Mouse (Mus musculus) liver, embryonic 15.5 days (tissue): Measurements from ENCODE around the gene Gtf2e1. TPM values are rescaled to one million over a fixed set of nuclear protein-coding genes. Genes with fewer than 3 reads are reported as not detected.

ENCODE experiments used
- ATAC-seq: fragments of 200-750 bp; cut with Nextera tagmentation; 2 replicates; pipeline ENCODE4 v1.8.0; 2017; ENCODE audit warnings: moderate number of reproducible peaks, mild to moderate bottlenecking, moderate library complexity; ENCODE audit not compliant: insufficient read depth
- H3K27ac ChIP-seq: fragments of 300-500 bp; sonication (generic); replicated peaks from 2 replicates; pipeline ENCODE4 v1.5.1; 2015; ENCODE audit warnings: mild to moderate bottlenecking, inconsistent platforms
- H3K27me3 ChIP-seq: fragments of 300-500 bp; sonication (generic); 2 replicates; pipeline ENCODE4 v1.6.1; 2015; ENCODE audit warnings: mild to moderate bottlenecking, inconsistent platforms
- H3K36me3 ChIP-seq: fragments of 300-500 bp; sonication (generic); replicated peaks from 2 replicates; pipeline ENCODE4 v1.6.1; 2015; ENCODE audit warnings: moderate library complexity, mild to moderate bottlenecking, inconsistent platforms
- H3K4me1 ChIP-seq: fragments of 300-500 bp; sonication (generic); replicated peaks from 2 replicates; pipeline ENCODE4 v1.6.1; 2015; ENCODE audit warnings: inconsistent platforms
- H3K4me2 ChIP-seq: fragments of 300-500 bp; sonication (generic); 2 replicates; pipeline ENCODE4 v1.6.1; 2015; ENCODE audit warnings: moderate library complexity, mild to moderate bottlenecking, inconsistent platforms
- H3K4me3 ChIP-seq: fragments of 300-500 bp; sonication (generic); replicated peaks from 2 replicates; pipeline ENCODE4 v1.5.1; 2015; ENCODE audit warnings: mild to moderate bottlenecking, inconsistent platforms
- H3K9ac ChIP-seq: fragments of 300-500 bp; sonication (generic); 2 replicates; pipeline ENCODE4 v1.6.1; 2015; ENCODE audit warnings: moderate library complexity, mild to moderate bottlenecking, inconsistent platforms
- H3K9me3 ChIP-seq: fragments of 300-500 bp; sonication (generic); replicated peaks from 2 replicates; pipeline ENCODE4 v1.6.1; 2016; ENCODE audit warnings: inconsistent platforms
- WGBS: fragments of 180-500 bp; shearing (Covaris S2); methylation state at CpG from one replicate; pipeline ENCODE4 v1.1.7; 2015; ENCODE audit warnings: mixed read lengths; ENCODE audit not compliant: insufficient replicate concordance; 5-methylcytosine and 5-hydroxymethylcytosine counted together
- polyA plus RNA-seq: library from polyadenylated mRNA; unstranded; fragments of >200 nt; fragmentation: Nextera tagmentation; extraction: Ambion mirVana; gene quantifications from 2 replicates; pipeline ENCODE4 v1.2.1, GENCODE M21; 2015

The Gtf2e1 gene
- polyA plus RNA-seq, 1 experiment from 2014 or later: 7.6 TPM

- no peaks in the 10 kb centered on the region for H3K27me3 ChIP-seq
- no peak overlapping the region for H3K4me3 ChIP-seq
- peaks cover 6% of the 10 kb centered on the region; the same call in 1 of the 2 replicates for H3K36me3 ChIP-seq
- WGBS: 73% methylated on average over 5 of the region's 5 CpGs
- H3K9me3 ChIP-seq: no peaks in the 10 kb centered on the region
- H3K27ac ChIP-seq: no peak overlapping the region
- H3K4me1 ChIP-seq: no peaks in the 10 kb centered on the region
- H3K9ac ChIP-seq: no peak overlapping the region
- ATAC-seq: no peak
- H3K4me2 ChIP-seq: no peak overlapping the region
Measured at GRCm38 (mm10) chr16:37546312-37546711, 6.7 kb upstream of the Gtf2e1 start.

DNA sequence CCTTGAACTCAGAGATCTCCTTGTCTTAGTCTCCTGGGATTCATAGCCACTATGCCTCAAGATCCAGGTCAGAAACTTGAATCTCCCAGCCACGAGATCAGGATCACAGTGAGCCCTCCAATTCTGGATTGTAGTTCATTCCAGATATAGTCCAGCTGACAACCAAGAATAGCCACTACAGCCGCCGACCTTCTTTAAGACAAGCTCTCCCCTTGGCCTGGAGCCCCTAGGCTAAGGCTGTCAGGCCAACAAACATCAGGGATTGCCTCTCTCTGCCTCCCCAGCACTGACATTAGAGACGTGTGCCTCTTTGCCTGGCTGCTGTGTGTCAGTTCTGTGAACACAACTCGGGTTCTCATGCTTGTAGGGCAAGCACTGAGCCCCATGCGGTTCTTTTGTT is 1.2 kb upstream of the Gtf2e1 start:
- Histone ChIP-seq H3K9me3 (no peaks in the 10 kb centered on the region), H3K4me2 (peak overlapping the region; percentile 94), H3K9ac (no peak overlapping the region), H3K36me3 (peaks cover 6% of the 10 kb centered on the region; the same call in 1 of the 2 replicates), H3K27ac (no peak overlapping the region), H3K27me3 (no peaks in the 10 kb centered on the region), H3K4me1 (peaks cover 20% of the 10 kb centered on the region), H3K4me3 (peak overlapping the region; percentile 81)
- ATAC-seq: no peak
- WGBS: 73% methylated on average over 6 of the region's 6 CpGs

- H3K9me3 ChIP-seq: no peaks in the 10 kb centered on the region
- peak; percentile 29 for ATAC-seq
- peak overlapping the region; percentile 64 for H3K27ac ChIP-seq
- WGBS: under 1% methylated on average over 22 of the region's 22 CpGs
- peak overlapping the region; percentile 81 for H3K4me3 ChIP-seq
- H3K4me2 ChIP-seq: peak overlapping the region; percentile 94
- peaks cover 23% of the 10 kb centered on the region for H3K4me1 ChIP-seq
- H3K9ac ChIP-seq: peak overlapping the region; percentile 83
- peaks cover 12% of the 10 kb centered on the region for H3K36me3 ChIP-seq
- H3K27me3 ChIP-seq: no peaks in the 10 kb centered on the region
Measured at GRCm38 (mm10) chr16:37539240-37539610, 364 bp downstream of the Gtf2e1 start.

DNA sequence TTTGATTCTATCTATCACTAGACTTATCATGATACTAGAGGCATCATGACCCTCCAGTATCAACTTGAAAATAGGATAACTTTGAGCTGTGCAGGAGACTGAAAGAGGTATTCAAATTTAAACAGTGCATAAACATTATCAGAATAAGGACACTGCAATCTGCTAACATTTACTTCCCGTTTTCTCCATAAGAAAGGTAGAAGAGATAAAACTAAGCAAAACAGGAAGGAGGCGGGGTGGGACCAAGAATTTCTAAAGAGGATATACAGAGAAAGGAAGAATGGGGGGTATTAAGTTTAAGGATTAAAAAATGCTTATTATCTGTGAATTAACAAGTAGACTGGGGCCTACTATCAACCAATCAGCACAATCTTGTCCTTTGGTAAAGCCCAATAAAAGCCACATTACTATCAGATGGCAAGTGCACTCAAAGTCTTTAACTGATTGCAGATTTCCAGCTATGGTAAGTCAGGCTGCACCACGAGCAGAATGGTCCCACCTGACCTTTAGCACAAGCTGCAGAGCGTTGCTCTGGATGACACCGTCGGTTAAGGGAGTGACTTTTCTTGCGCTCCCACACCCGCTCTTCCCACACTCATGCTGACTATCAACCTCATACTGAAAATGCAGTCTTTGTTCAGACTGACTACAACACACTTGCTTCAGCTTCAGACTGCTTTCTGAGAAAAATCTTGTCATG is 6.1 kb downstream of the Gtf2e1 start:
- Histone ChIP-seq H3K4me2 (no peak overlapping the region), H3K27me3 (no peaks in the 10 kb centered on the region), H3K27ac (no peak overlapping the region), H3K4me3 (no peak overlapping the region), H3K36me3 (peaks cover 6% of the 10 kb centered on the region; the same call in 1 of the 2 replicates), H3K4me1 (peaks cover 21% of the 10 kb centered on the region), H3K9ac (no peak overlapping the region), H3K9me3 (no peaks in the 10 kb centered on the region)
- no peak for ATAC-seq
- 35% methylated on average over 8 of the region's 8 CpGs for WGBS

GRCm38 (mm10) chr16:37532046-37532445 is 7.5 kb downstream of the Gtf2e1 start:
- Histone ChIP-seq H3K4me1 (peaks cover 15% of the 10 kb centered on the region), H3K4me3 (no peak overlapping the region), H3K27ac (no peak overlapping the region), H3K9me3 (no peaks in the 10 kb centered on the region), H3K9ac (no peak overlapping the region), H3K36me3 (peaks cover 6% of the 10 kb centered on the region; the same call in 1 of the 2 replicates), H3K27me3 (no peaks in the 10 kb centered on the region), H3K4me2 (no peak overlapping the region)
- ATAC-seq: no peak
- 70% methylated on average over 1 of the region's 1 CpGs for WGBS

DNA sequence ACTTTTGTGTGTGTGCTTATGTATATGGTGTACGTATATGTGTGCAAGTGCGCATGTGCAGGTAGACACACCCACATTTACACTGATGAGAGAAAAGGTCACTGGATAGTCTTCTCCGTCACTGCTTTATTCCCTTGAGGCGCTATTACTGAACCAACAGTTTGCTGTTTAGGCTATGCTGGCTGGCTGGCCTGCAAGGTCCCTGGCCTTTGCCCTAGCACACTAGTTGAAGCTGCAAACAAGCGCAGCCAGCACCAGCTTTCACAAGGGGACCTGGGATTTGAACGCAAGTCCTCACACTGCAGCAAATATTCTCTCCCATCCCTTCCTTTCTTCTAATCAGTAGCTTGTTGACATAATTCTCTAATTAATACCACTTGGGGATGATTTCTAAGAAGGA is 9.4 kb downstream of the Gtf2e1 start:
- no peak for ATAC-seq
- no peaks in the 10 kb centered on the region for H3K9me3 ChIP-seq
- WGBS: 82% methylated on average over 6 of the region's 6 CpGs
- H3K36me3 ChIP-seq: peaks cover 1% of the 10 kb centered on the region; the same call in 1 of the 2 replicates
- no peak overlapping the region for H3K4me3 ChIP-seq
- H3K4me2 ChIP-seq: no peak overlapping the region
- H3K27ac ChIP-seq: no peak overlapping the region
- H3K9ac ChIP-seq: no peak overlapping the region
- peaks cover 15% of the 10 kb centered on the region for H3K4me1 ChIP-seq
- H3K27me3 ChIP-seq: no peaks in the 10 kb centered on the region

DNA sequence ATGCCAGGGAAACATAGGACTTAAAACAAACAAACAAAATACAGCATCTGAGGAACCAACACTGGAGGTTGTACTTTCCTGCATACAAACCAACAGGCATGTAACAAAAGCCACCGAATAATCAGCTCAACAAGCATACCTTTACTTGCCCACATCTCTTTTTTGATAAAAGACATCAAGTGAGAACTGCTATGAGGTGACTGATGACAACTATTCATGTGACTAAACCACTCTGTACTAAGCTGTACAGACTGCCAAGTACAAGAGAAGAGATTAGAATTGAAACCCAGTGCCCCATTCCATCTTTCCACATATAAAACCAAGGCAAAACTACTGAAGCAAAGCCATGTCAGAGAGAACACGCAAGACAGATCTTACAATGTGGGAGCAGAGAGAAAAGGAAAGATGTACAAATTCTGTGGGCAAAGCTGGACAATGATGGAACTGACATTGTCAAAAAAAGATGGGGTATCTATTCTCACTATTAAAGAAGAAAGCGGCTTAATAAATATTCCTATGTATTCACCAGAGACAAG is 12.8 kb downstream of the Gtf2e1 start:
- Histone ChIP-seq H3K4me3 (no peak overlapping the region), H3K9me3 (peaks cover 4% of the 10 kb centered on the region; the same call in 1 of the 2 replicates), H3K4me1 (no peaks in the 10 kb centered on the region), H3K4me2 (no peak overlapping the region), H3K27me3 (no peaks in the 10 kb centered on the region), H3K36me3 (peaks cover 30% of the 10 kb centered on the region), H3K9ac (no peak overlapping the region), H3K27ac (no peak overlapping the region)
- WGBS: 62% methylated on average over 3 of the region's 3 CpGs
- ATAC-seq: no peak

- H3K9ac ChIP-seq: no peak overlapping the region
- H3K36me3 ChIP-seq: peaks cover 44% of the 10 kb centered on the region
- no peak for ATAC-seq
- H3K27me3 ChIP-seq: no peaks in the 10 kb centered on the region
- no peak overlapping the region for H3K27ac ChIP-seq
- WGBS: 76% methylated on average over 2 of the region's 2 CpGs
- no peak overlapping the region for H3K4me3 ChIP-seq
- no peaks in the 10 kb centered on the region for H3K4me1 ChIP-seq
- H3K9me3 ChIP-seq: peaks cover 4% of the 10 kb centered on the region; the same call in 1 of the 2 replicates
- no peak overlapping the region for H3K4me2 ChIP-seq
Measured at GRCm38 (mm10) chr16:37525121-37525520, 14.5 kb downstream of the Gtf2e1 start.

DNA sequence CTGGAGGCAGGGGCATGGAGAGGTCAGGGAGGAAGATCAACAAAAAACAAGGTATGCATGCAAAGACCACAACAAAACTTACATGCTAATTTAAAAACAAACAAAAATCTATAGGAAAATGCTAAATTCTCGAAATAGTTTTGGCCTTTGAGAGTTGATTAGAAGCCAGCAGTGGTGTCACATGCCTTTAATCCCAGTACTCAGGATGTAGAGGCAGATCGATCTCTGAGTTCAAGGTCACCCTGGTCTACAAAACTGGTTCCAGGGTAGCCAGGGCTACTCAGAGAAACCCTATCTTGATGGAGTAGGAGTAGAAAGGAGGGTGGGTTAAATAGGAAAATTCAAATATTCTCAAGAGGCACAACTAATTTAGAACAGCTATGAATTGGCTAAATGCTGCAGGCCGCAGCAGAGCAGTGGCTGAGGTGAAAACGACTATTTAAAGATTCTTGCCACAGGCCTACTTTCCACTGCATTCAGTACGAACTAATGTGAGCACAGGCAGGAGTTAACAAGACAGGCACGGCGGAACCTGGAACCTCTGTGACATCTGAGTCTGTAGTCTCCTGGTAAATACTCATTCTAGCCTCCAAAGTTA is 17.4 kb downstream of the Gtf2e1 start:
- Histone ChIP-seq H3K4me1 (no peaks in the 10 kb centered on the region), H3K4me3 (no peak overlapping the region)

GRCm38 (mm10) chr16:37520190-37521040 is 19.2 kb downstream of the Gtf2e1 start:
- Histone ChIP-seq H3K36me3 (peaks cover 54% of the 10 kb centered on the region), H3K4me3 (no peak overlapping the region), H3K4me2 (no peak overlapping the region), H3K27ac (no peak overlapping the region), H3K27me3 (no peaks in the 10 kb centered on the region), H3K9me3 (peaks cover 4% of the 10 kb centered on the region; the same call in 1 of the 2 replicates), H3K9ac (no peak overlapping the region), H3K4me1 (no peaks in the 10 kb centered on the region)
- WGBS: 62% methylated on average over 2 of the region's 2 CpGs
- no peak for ATAC-seq

More for the DNA sequence above, 17.4 kb downstream of the Gtf2e1 start:
- ATAC-seq: no peak
- Histone ChIP-seq H3K9ac (no peak overlapping the region), H3K4me2 (no peak overlapping the region), H3K9me3 (peaks cover 4% of the 10 kb centered on the region; the same call in 1 of the 2 replicates), H3K27me3 (no peaks in the 10 kb centered on the region), H3K36me3 (peaks cover 54% of the 10 kb centered on the region), H3K27ac (no peak overlapping the region)
- 76% methylated on average over 7 of the region's 7 CpGs for WGBS

GRCm38 (mm10) chr16:37519721-37520120 is 19.9 kb downstream of the Gtf2e1 start:
- ATAC-seq: no peak
- no peak overlapping the region for H3K4me2 ChIP-seq
- H3K27me3 ChIP-seq: no peaks in the 10 kb centered on the region
- H3K36me3 ChIP-seq: peaks cover 57% of the 10 kb centered on the region
- H3K9me3 ChIP-seq: peaks cover 4% of the 10 kb centered on the region; the same call in 1 of the 2 replicates
- H3K9ac ChIP-seq: no peak overlapping the region
- WGBS: 77% methylated on average over 1 of the region's 1 CpGs
- H3K27ac ChIP-seq: no peak overlapping the region
- H3K4me1 ChIP-seq: no peaks in the 10 kb centered on the region
- H3K4me3 ChIP-seq: no peak overlapping the region
